Mouse (Mus musculus): ENCODE measurements around the gene Cdhr5. TPM values are rescaled to one million over a fixed set of nuclear protein-coding genes. Genes with fewer than 3 reads are reported as not detected.

Gene Cdhr5
- polyA plus RNA-seq, 2 experiments = 0.07 to 0.24 TPM

- H3K27ac ChIP-seq = peak overlapping the region; percentile 29
- H3K4me2 ChIP-seq (ENCODE audit: low read depth) = peak overlapping the region; percentile 74
- no peak for ATAC-seq (ENCODE audit: insufficient read depth)
- TF ChIP-seq CTCF (IDR thresholded peaks at IDR 0.05; ENCODE audit: low read depth) (no peak), EP300 (IDR thresholded peaks at IDR 0.05; ENCODE audit: low read depth) (no peak)
- H3K4me3 ChIP-seq (ENCODE audit: insufficient read depth in 1 of 2, low read depth in 2 of 2, low read length in 2 of 2) = peak overlapping the region in 1 of 2 experiments; percentile 95; a peak in 2 of 4 replicates
- peaks cover 9 to 13% of the 10 kb centered on the region in 2 experiments for H3K4me1 ChIP-seq (replicated peaks; ENCODE audit: control insufficient read depth in 2 of 2, insufficient read depth in 2 of 2, low read length in 1 of 2)
- H3K36me3 ChIP-seq (replicated peaks; ENCODE audit: control insufficient read depth, insufficient read depth, low read depth) = peaks cover 19% of the 10 kb centered on the region
- 69% methylated on average over 4 of the region's 4 CpGs for WGBS (ENCODE audit: insufficient replicate concordance)
- no peaks in the 10 kb centered on the region for H3K9me3 ChIP-seq (ENCODE audit: control insufficient read depth, low read length)
- peak overlapping the region; percentile 97 for H3K9ac ChIP-seq (replicated peaks)
- no peak for DNase-seq (ENCODE audit: low read depth in 3 of 3, low spot score in 3 of 3)
- H3K27me3 ChIP-seq (ENCODE audit: control insufficient read depth, insufficient read depth, low read length) = no peaks in the 10 kb centered on the region
Observed at GRCm38 (mm10) chr7:141227796-141228195, 48.8 kb downstream of the Cdhr5 start.

GRCm38 (mm10) chr7:141226535-141226934 lies 50.1 kb downstream of the Cdhr5 start:
- Histone ChIP-seq H3K27me3 (ENCODE audit: control insufficient read depth, insufficient read depth, low read length) (no peaks in the 10 kb centered on the region), H3K9ac (replicated peaks) (no peak overlapping the region), H3K27ac (no peak overlapping the region), H3K4me1 (replicated peaks; ENCODE audit: control insufficient read depth in 2 of 2, insufficient read depth in 2 of 2, low read length in 1 of 2) (peaks cover 18 to 23% of the 10 kb centered on the region in 2 experiments), H3K4me3 (ENCODE audit: insufficient read depth in 1 of 2, low read depth in 2 of 2, low read length in 2 of 2) (no peak overlapping the region), H3K9me3 (ENCODE audit: control insufficient read depth, low read length) (no peaks in the 10 kb centered on the region), H3K36me3 (replicated peaks; ENCODE audit: control insufficient read depth, insufficient read depth, low read depth) (peaks cover 6% of the 10 kb centered on the region), H3K4me2 (ENCODE audit: low read depth) (no peak overlapping the region)
- WGBS (ENCODE audit: insufficient replicate concordance) = 78% methylated on average over 6 of the region's 6 CpGs
- TF ChIP-seq EP300 (IDR thresholded peaks at IDR 0.05; ENCODE audit: low read depth) (no peak), CTCF (IDR thresholded peaks at IDR 0.05; ENCODE audit: low read depth) (peak; percentile 31; the same call in 1 of the 2 replicates)
- DNase-seq (ENCODE audit: low read depth in 3 of 3, low spot score in 3 of 3) = no peak
- no peak for ATAC-seq (ENCODE audit: insufficient read depth)

GRCm38 (mm10) chr7:141222696-141223215 lies 53.8 kb downstream of the Cdhr5 start:
- DNase-seq (ENCODE audit: low read depth in 3 of 3, low spot score in 3 of 3) (no peak), ATAC-seq (ENCODE audit: insufficient read depth) (no peak)
- peak overlapping the region; percentile 81 for H3K27ac ChIP-seq
- no peak for TF ChIP-seq CTCF (IDR thresholded peaks at IDR 0.05; ENCODE audit: low read depth)
- TF ChIP-seq EP300 (IDR thresholded peaks at IDR 0.05; ENCODE audit: low read depth) = no peak
- H3K9me3 ChIP-seq (ENCODE audit: control insufficient read depth, low read length) = no peaks in the 10 kb centered on the region
- peak overlapping the region; percentile 85 for H3K4me2 ChIP-seq (ENCODE audit: low read depth)
- no peak overlapping the region for H3K4me3 ChIP-seq (ENCODE audit: insufficient read depth in 1 of 2, low read depth in 2 of 2, low read length in 2 of 2)
- 84% methylated on average over 4 of the region's 4 CpGs for WGBS (ENCODE audit: insufficient replicate concordance)
- peaks cover 16 to 29% of the 10 kb centered on the region in 2 experiments for H3K4me1 ChIP-seq (replicated peaks; ENCODE audit: control insufficient read depth in 2 of 2, insufficient read depth in 2 of 2, low read length in 1 of 2)
- no peaks in the 10 kb centered on the region for H3K27me3 ChIP-seq (ENCODE audit: control insufficient read depth, insufficient read depth, low read length)
- peak overlapping the region; percentile 68 for H3K9ac ChIP-seq (replicated peaks)
- peaks cover 6% of the 10 kb centered on the region; the same call in 1 of the 2 replicates for H3K36me3 ChIP-seq (replicated peaks; ENCODE audit: control insufficient read depth, insufficient read depth, low read depth)

- Histone ChIP-seq H3K4me3 (ENCODE audit: insufficient read depth in 1 of 2, low read depth in 2 of 2, low read length in 2 of 2) (peak overlapping the region; percentile 26 to 40), H3K9ac (replicated peaks) (peak overlapping the region; percentile 68), H3K4me2 (ENCODE audit: low read depth) (peak overlapping the region; percentile 85), H3K4me1 (replicated peaks; ENCODE audit: control insufficient read depth in 2 of 2, insufficient read depth in 2 of 2, low read length in 1 of 2) (peaks cover 16 to 28% of the 10 kb centered on the region in 2 experiments), H3K9me3 (ENCODE audit: control insufficient read depth, low read length) (no peaks in the 10 kb centered on the region), H3K27ac (peak overlapping the region; percentile 81), H3K36me3 (replicated peaks; ENCODE audit: control insufficient read depth, insufficient read depth, low read depth) (peaks cover 6% of the 10 kb centered on the region; the same call in 1 of the 2 replicates), H3K27me3 (ENCODE audit: control insufficient read depth, insufficient read depth, low read length) (no peaks in the 10 kb centered on the region)
- ATAC-seq (ENCODE audit: insufficient read depth) = no peak
- TF ChIP-seq CTCF (IDR thresholded peaks at IDR 0.05; ENCODE audit: low read depth) (no peak), EP300 (IDR thresholded peaks at IDR 0.05; ENCODE audit: low read depth) (no peak)
- no peak for DNase-seq (ENCODE audit: low read depth in 3 of 3, low spot score in 3 of 3)
- WGBS (ENCODE audit: insufficient replicate concordance) = 9% methylated on average over 8 of the region's 8 CpGs
Observed at GRCm38 (mm10) chr7:141222126-141222467, 54.5 kb downstream of the Cdhr5 start.

GRCm38 (mm10) chr7:141221249-141222125 lies 55.1 kb downstream of the Cdhr5 start:
- H3K4me3 ChIP-seq (ENCODE audit: insufficient read depth in 1 of 2, low read depth in 2 of 2, low read length in 2 of 2) = peak overlapping the region; percentile 73 to 78

More at GRCm38 (mm10) chr7:141221249-141222125, 55.1 kb downstream of the Cdhr5 start:
- peak overlapping the region; percentile 81 for H3K27ac ChIP-seq
- no peaks in the 10 kb centered on the region for H3K9me3 ChIP-seq (ENCODE audit: control insufficient read depth, low read length)
- DNase-seq (ENCODE audit: low read depth in 3 of 3, low spot score in 3 of 3) (peak; percentile 98 to 99 (median 99)), ATAC-seq (ENCODE audit: insufficient read depth) (peak; percentile 96)
- peaks cover 17 to 32% of the 10 kb centered on the region in 2 experiments for H3K4me1 ChIP-seq (replicated peaks; ENCODE audit: control insufficient read depth in 2 of 2, insufficient read depth in 2 of 2, low read length in 1 of 2)
- no peaks in the 10 kb centered on the region for H3K27me3 ChIP-seq (ENCODE audit: control insufficient read depth, insufficient read depth, low read length)
- H3K4me2 ChIP-seq (ENCODE audit: low read depth) = peak overlapping the region; percentile 85
- TF ChIP-seq CTCF (IDR thresholded peaks at IDR 0.05; ENCODE audit: low read depth) = peak; percentile 56
- TF ChIP-seq EP300 (IDR thresholded peaks at IDR 0.05; ENCODE audit: low read depth) = peak; percentile 57
- peaks cover 6% of the 10 kb centered on the region; the same call in 1 of the 2 replicates for H3K36me3 ChIP-seq (replicated peaks; ENCODE audit: control insufficient read depth, insufficient read depth, low read depth)
- peak overlapping the region; percentile 84 for H3K9ac ChIP-seq (replicated peaks)
- WGBS (ENCODE audit: insufficient replicate concordance) = 9% methylated on average over 42 of the region's 44 CpGs

Data from liver, embryonic 14.5 days (tissue).